Mouse (Mus musculus) small intestine, adult 2 months (tissue): Measurements from ENCODE around the gene Gm16503.
"Not testable (repeated sequence)": the region's sequence is repeated elsewhere in the genome, so short reads cannot be mapped to it uniquely, and the experiment has no call there.

Source experiments
- CTCF ChIP-seq: fragments of 200-500 bp; IDR thresholded peaks from 2 replicates; pipeline ENCODE4 v1.5.1; 2012; ENCODE audit warnings: low read depth, mild to moderate bottlenecking, control low read depth, inconsistent platforms, low read length, moderate library complexity, mixed read lengths; ENCODE audit not compliant: insufficient replicate concordance, insufficient read length; ENCODE audit errors: extremely low read depth
- POLR2A ChIP-seq: fragments of 200-500 bp; IDR thresholded peaks from 2 replicates; pipeline ENCODE4 v1.6.1; 2012; ENCODE audit warnings: low read depth, mild to moderate bottlenecking, control low read depth, inconsistent platforms, low read length, moderate library complexity

DNA sequence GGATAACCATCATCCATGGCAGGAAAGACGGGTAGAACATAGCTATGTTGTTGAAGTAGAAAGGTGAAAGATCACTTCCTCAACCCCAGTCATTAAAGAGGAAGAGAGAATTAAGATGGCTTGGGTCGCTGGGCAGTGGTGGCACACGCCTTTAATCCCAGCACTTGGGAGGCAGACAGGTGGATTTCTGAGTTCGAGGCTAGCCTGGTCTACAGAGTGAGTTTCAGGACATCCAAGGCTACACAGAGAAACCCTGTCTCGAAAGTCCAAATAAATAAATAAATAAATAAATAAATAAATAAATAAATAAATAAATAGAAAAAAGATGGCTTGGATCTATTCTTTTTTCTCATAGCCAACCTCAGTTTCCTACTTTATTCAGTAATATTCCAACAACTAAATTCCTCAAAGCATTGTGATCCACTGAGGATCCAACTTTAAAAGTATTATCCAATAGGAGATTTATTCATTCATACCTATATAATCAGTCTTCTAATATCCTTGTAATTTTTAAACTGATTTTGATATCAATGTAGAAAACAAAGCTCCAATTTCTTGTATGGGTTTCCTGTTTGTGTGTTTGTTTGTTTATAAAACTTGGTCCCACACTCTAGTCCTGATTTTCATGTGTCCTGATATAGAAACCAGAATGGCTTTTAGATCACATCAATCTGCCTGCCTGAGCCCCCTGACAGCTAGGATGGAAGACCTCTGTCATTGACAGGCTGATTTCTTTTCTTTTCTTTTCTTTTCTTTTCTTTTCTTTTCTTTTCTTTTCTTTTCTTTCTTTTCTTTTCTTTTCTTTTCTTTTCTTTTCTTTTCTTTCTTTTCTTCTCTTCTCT, 41.0 kb upstream of the Gm16503 start:
- not testable (repeated sequence) for TF ChIP-seq POLR2A, CTCF
